Mouse (Mus musculus) CH12.LX (cell line): ENCODE data around the gene Nacc1.

Experiments
- CTCF ChIP-seq, 2 experiments: IDR thresholded peaks in 1 of 2; conservative IDR thresholded peaks in 1 of 2; 2 replicates each; pipeline ENCODE4 v1.5.1; 2011 to 2012; ENCODE audit warnings: low read depth in 2 of 2, low read length in 2 of 2, improper control_type of control experiment in 1 of 2, inconsistent platforms in 1 of 2, mild to moderate bottlenecking in 1 of 2, moderate library complexity in 1 of 2
- MYC ChIP-seq: IDR thresholded peaks from 2 replicates; pipeline ENCODE4 v1.6.1; 2011; ENCODE audit warnings: low read depth, mild to moderate bottlenecking, improper control_type of control experiment, low read length
- PAX5 ChIP-seq: IDR thresholded peaks from 2 replicates; pipeline ENCODE4 v1.6.1; 2012; ENCODE audit warnings: low read length, inconsistent platforms, mixed read lengths
- ZMIZ1 ChIP-seq: IDR thresholded peaks from 2 replicates; pipeline ENCODE4 v1.6.1; 2012; ENCODE audit warnings: low read depth, mild to moderate bottlenecking, inconsistent platforms, low read length, improper control_type of control experiment

- TF ChIP-seq PAX5 = no peak
- TF ChIP-seq ZMIZ1 = no peak
- no peak for TF ChIP-seq MYC
- TF ChIP-seq CTCF (conservative IDR thresholded peaks at IDR 0.05 in 1 of 2, IDR thresholded peaks at IDR 0.05 in 1 of 2; ENCODE audit: low read depth in 2 of 2, low read length in 2 of 2) = no peak
Observed at GRCm38 (mm10) chr8:84735597-84735996, 47.9 kb upstream of the Nacc1 start.
